Mouse (Mus musculus) E14TG2a.4 (cell line): ENCODE data around the gene Kcnd2.

Experiments used
- CTCF ChIP-seq: conservative IDR thresholded peaks from 2 replicates; pipeline ENCODE4 v1.5.1; 2014; ENCODE audit warnings: low read length
- NANOG ChIP-seq: IDR thresholded peaks from 2 replicates; pipeline ENCODE4 v1.6.1; 2014; ENCODE audit warnings: borderline replicate concordance, low read length, mixed read lengths

GRCm38 (mm10) chr6:21701131-21701530 lies 485.8 kb downstream of the Kcnd2 start:
- TF ChIP-seq CTCF (no peak), NANOG (no peak)
